Mouse (Mus musculus): ENCODE results near the gene Ptprb. TPM values are rescaled to one million over a fixed set of nuclear protein-coding genes. Genes with fewer than 3 reads are reported as not detected.
A peak's percentile ranks its signal among the peaks of the same experiment; 100 is the strongest.

Gene Ptprb
- polyA plus RNA-seq, 1 experiment from 2014 or later: 1.8 TPM

GRCm38 (mm10) chr10:116364759-116365158, 89.4 kb downstream of the Ptprb start:
- Histone ChIP-seq H3K36me3 (ENCODE audit: control insufficient read depth, insufficient read depth, low read length) (no peaks in the 10 kb centered on the region), H3K9me3 (ENCODE audit: control insufficient read depth, low read length) (no peaks in the 10 kb centered on the region), H3K27me3 (ENCODE audit: control insufficient read depth, insufficient read depth, low read length) (no peaks in the 10 kb centered on the region), H3K27ac (replicated peaks; ENCODE audit: low read depth, low read length) (no peak overlapping the region), H3K4me2 (ENCODE audit: low read depth, severe bottlenecking) (no peak overlapping the region), H3K9ac (ENCODE audit: low read length) (no peak overlapping the region), H3K4me1 (ENCODE audit: control insufficient read depth, insufficient read depth, low read length) (no peaks in the 10 kb centered on the region), H3K4me3 (ENCODE audit: low read depth, low read length) (no peak overlapping the region)
- ATAC-seq (ENCODE audit: insufficient number of reproducible peaks, low FRiP score, low TSS enrichment, low read depth) (no peak), DNase-seq (ENCODE audit: low spot score) (no peak)
- 23% methylated on average over 7 of the region's 7 CpGs for WGBS

- no peaks in the 10 kb centered on the region; the same call in 1 of the 2 replicates for H3K9me3 ChIP-seq (ENCODE audit: control insufficient read depth, low read length)
- no peak overlapping the region for H3K9ac ChIP-seq (ENCODE audit: low read length)
- no peak overlapping the region for H3K4me2 ChIP-seq (ENCODE audit: low read depth, severe bottlenecking)
- no peak overlapping the region for H3K4me3 ChIP-seq (ENCODE audit: low read depth, low read length)
- H3K27ac ChIP-seq (replicated peaks; ENCODE audit: low read depth, low read length): peak overlapping the region; percentile 53; the same call in 1 of the 2 replicates
- no peaks in the 10 kb centered on the region for H3K36me3 ChIP-seq (ENCODE audit: control insufficient read depth, insufficient read depth, low read length)
- peak; percentile 60; the same call in 1 of the 2 replicates for ATAC-seq (ENCODE audit: insufficient number of reproducible peaks, low FRiP score, low TSS enrichment, low read depth)
- peak; percentile 66 for DNase-seq (ENCODE audit: low spot score)
- no peaks in the 10 kb centered on the region for H3K4me1 ChIP-seq (ENCODE audit: control insufficient read depth, insufficient read depth, low read length)
- WGBS: 31% methylated on average over 6 of the region's 6 CpGs
- no peaks in the 10 kb centered on the region for H3K27me3 ChIP-seq (ENCODE audit: control insufficient read depth, insufficient read depth, low read length)
Measured at GRCm38 (mm10) chr10:116370991-116371725, 95.8 kb downstream of the Ptprb start.

GRCm38 (mm10) chr10:116374111-116374510, 98.8 kb downstream of the Ptprb start:
- DNase-seq (ENCODE audit: low spot score) (no peak), ATAC-seq (ENCODE audit: insufficient number of reproducible peaks, low FRiP score, low TSS enrichment, low read depth) (no peak)
- Histone ChIP-seq H3K27me3 (ENCODE audit: control insufficient read depth, insufficient read depth, low read length) (no peaks in the 10 kb centered on the region), H3K9me3 (ENCODE audit: control insufficient read depth, low read length) (no peaks in the 10 kb centered on the region; the same call in 1 of the 2 replicates), H3K4me3 (ENCODE audit: low read depth, low read length) (no peak overlapping the region), H3K4me2 (ENCODE audit: low read depth, severe bottlenecking) (no peak overlapping the region), H3K36me3 (ENCODE audit: control insufficient read depth, insufficient read depth, low read length) (no peaks in the 10 kb centered on the region), H3K9ac (ENCODE audit: low read length) (no peak overlapping the region), H3K27ac (replicated peaks; ENCODE audit: low read depth, low read length) (no peak overlapping the region), H3K4me1 (ENCODE audit: control insufficient read depth, insufficient read depth, low read length) (no peaks in the 10 kb centered on the region)
- whole genome bisulfite sequencing: 94% methylated on average over 6 of the region's 6 CpGs

- no peak for ATAC-seq (ENCODE audit: insufficient number of reproducible peaks, low FRiP score, low TSS enrichment, low read depth)
- WGBS: 78% methylated on average over 4 of the region's 4 CpGs
- no peaks in the 10 kb centered on the region for H3K27me3 ChIP-seq (ENCODE audit: control insufficient read depth, insufficient read depth, low read length)
- no peaks in the 10 kb centered on the region for H3K36me3 ChIP-seq (ENCODE audit: control insufficient read depth, insufficient read depth, low read length)
- no peak overlapping the region for H3K4me3 ChIP-seq (ENCODE audit: low read depth, low read length)
- no peaks in the 10 kb centered on the region for H3K9me3 ChIP-seq (ENCODE audit: control insufficient read depth, low read length)
- no peak overlapping the region for H3K9ac ChIP-seq (ENCODE audit: low read length)
- H3K4me1 ChIP-seq (ENCODE audit: control insufficient read depth, insufficient read depth, low read length): no peaks in the 10 kb centered on the region
- no peak for DNase-seq (ENCODE audit: low spot score)
- no peak overlapping the region for H3K4me2 ChIP-seq (ENCODE audit: low read depth, severe bottlenecking)
- H3K27ac ChIP-seq (replicated peaks; ENCODE audit: low read depth, low read length): no peak overlapping the region
Measured at GRCm38 (mm10) chr10:116376853-116377252, 101.5 kb downstream of the Ptprb start.

DNA sequence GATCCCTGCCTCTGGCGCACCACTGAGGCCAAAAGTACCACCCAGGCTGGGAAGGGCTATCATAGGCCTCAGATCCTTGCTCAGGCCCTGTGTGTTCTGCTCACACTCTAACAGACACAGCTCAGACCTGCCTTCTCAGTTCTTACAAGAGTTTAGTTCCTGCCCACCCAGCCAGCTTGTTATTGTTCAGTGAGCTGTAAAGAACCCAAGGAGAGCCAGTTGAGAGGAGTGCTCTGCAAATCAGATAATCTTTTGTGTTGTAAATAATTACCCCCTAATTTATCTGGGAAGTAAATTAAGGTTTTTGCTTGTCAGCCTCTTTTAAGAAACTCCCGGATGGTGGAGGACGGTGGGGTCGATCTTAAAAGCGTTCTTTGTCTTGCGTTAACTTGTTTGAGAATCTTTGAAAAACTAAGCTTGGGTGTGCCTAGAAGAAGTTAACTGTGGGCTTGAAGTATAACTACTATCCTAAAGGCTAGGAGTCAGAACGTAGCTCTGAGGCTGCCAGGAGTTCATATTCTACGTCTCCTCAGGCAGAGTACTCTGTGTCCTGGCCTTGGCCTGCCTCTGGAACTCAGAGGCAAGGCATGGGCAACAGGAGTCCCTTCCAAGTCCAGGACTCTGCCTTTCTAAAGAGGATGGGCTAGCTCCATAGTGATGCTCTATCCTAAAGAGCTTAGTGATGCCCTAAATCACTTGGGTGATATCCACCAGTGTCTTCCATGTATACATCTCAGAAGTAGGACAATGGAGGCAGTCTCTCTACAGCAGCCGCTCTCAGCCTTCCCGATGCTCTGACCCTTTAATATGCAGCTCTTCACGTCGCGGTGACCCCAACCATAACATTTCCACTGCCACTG, 107.7 kb downstream of the Ptprb start:
- H3K9me3 ChIP-seq (ENCODE audit: control insufficient read depth, low read length): no peaks in the 10 kb centered on the region
- no peaks in the 10 kb centered on the region for H3K36me3 ChIP-seq (ENCODE audit: control insufficient read depth, insufficient read depth, low read length)
- ATAC-seq (ENCODE audit: insufficient number of reproducible peaks, low FRiP score, low TSS enrichment, low read depth): no peak
- H3K4me3 ChIP-seq (ENCODE audit: low read depth, low read length): no peak overlapping the region
- H3K27ac ChIP-seq (replicated peaks; ENCODE audit: low read depth, low read length): no peak overlapping the region
- H3K27me3 ChIP-seq (ENCODE audit: control insufficient read depth, insufficient read depth, low read length): no peaks in the 10 kb centered on the region
- H3K4me1 ChIP-seq (ENCODE audit: control insufficient read depth, insufficient read depth, low read length): no peaks in the 10 kb centered on the region; the same call in 1 of the 2 replicates
- H3K9ac ChIP-seq (ENCODE audit: low read length): no peak overlapping the region
- DNase-seq (ENCODE audit: low spot score): no peak
- no peak overlapping the region for H3K4me2 ChIP-seq (ENCODE audit: low read depth, severe bottlenecking)
- 75% methylated on average over 13 of the region's 13 CpGs for WGBS

GRCm38 (mm10) chr10:116384401-116384800, 109.1 kb downstream of the Ptprb start:
- no peaks in the 10 kb centered on the region for H3K36me3 ChIP-seq (ENCODE audit: control insufficient read depth, insufficient read depth, low read length)
- 83% methylated on average over 4 of the region's 4 CpGs for WGBS
- no peak overlapping the region for H3K9ac ChIP-seq (ENCODE audit: low read length)
- no peaks in the 10 kb centered on the region for H3K27me3 ChIP-seq (ENCODE audit: control insufficient read depth, insufficient read depth, low read length)
- H3K4me1 ChIP-seq (ENCODE audit: control insufficient read depth, insufficient read depth, low read length): no peaks in the 10 kb centered on the region; the same call in 1 of the 2 replicates
- no peak overlapping the region for H3K27ac ChIP-seq (replicated peaks; ENCODE audit: low read depth, low read length)
- H3K4me3 ChIP-seq (ENCODE audit: low read depth, low read length): no peak overlapping the region
- no peak for ATAC-seq (ENCODE audit: insufficient number of reproducible peaks, low FRiP score, low TSS enrichment, low read depth)
- H3K4me2 ChIP-seq (ENCODE audit: low read depth, severe bottlenecking): no peak overlapping the region
- no peak for DNase-seq (ENCODE audit: low spot score)
- no peaks in the 10 kb centered on the region for H3K9me3 ChIP-seq (ENCODE audit: control insufficient read depth, low read length)

DNA sequence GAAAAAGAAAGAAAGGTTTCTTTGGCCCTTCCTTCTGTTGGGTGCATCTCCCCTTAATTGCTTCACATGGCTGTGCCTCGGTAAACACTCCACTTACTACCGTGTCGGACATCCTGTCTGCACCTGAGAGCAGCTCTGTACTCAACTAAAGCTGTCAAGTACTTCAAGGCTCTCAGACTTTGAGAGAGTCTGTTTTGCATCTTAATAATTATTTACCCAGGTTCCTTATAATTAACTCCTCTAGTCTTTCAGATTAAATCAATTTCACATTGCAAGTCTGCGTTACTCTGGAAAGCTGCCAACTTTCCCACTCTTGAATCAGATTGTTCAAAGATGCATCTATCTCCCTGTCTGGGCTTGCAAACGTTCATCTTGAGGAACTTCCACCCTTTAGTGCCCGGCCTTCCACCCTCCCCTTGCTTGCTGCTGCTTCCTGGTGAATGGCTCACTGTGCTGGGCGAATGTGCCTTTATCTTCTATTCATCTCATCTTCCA, 111.1 kb downstream of the Ptprb start:
- no peak for DNase-seq (ENCODE audit: low spot score)
- Histone ChIP-seq H3K27ac (replicated peaks; ENCODE audit: low read depth, low read length) (no peak overlapping the region), H3K9ac (ENCODE audit: low read length) (no peak overlapping the region), H3K27me3 (ENCODE audit: control insufficient read depth, insufficient read depth, low read length) (no peaks in the 10 kb centered on the region), H3K4me1 (ENCODE audit: control insufficient read depth, insufficient read depth, low read length) (no peaks in the 10 kb centered on the region; the same call in 1 of the 2 replicates), H3K4me2 (ENCODE audit: low read depth, severe bottlenecking) (no peak overlapping the region), H3K4me3 (ENCODE audit: low read depth, low read length) (no peak overlapping the region), H3K36me3 (ENCODE audit: control insufficient read depth, insufficient read depth, low read length) (no peaks in the 10 kb centered on the region), H3K9me3 (ENCODE audit: control insufficient read depth, low read length) (no peaks in the 10 kb centered on the region)
- ATAC-seq (ENCODE audit: insufficient number of reproducible peaks, low FRiP score, low TSS enrichment, low read depth): no peak
- 43% methylated on average over 7 of the region's 7 CpGs for WGBS

DNA sequence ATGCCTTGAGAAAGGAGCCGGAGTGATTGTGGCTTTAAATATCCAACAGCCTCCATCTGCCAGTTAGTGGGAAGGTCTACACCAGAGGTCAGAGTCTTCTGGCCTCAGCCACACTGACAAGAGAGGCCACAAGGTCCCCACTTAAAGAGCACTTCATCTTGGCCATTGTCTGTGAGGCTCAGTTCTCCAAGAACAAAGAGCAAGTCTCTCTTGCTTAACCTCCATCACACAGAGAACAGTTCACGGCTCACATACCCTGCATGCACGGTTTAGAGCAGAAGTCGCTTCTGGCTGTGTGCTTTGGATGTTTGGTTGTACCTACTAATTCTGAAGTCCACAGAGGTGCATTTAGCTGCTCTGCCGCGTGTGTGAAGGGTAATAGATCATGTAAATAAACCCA, 113.5 kb downstream of the Ptprb start:
- H3K9me3 ChIP-seq (ENCODE audit: control insufficient read depth, low read length): no peaks in the 10 kb centered on the region
- no peak overlapping the region for H3K4me2 ChIP-seq (ENCODE audit: low read depth, severe bottlenecking)
- WGBS: 81% methylated on average over 6 of the region's 6 CpGs
- H3K4me1 ChIP-seq (ENCODE audit: control insufficient read depth, insufficient read depth, low read length): no peaks in the 10 kb centered on the region; the same call in 1 of the 2 replicates
- no peaks in the 10 kb centered on the region for H3K36me3 ChIP-seq (ENCODE audit: control insufficient read depth, insufficient read depth, low read length)
- H3K4me3 ChIP-seq (ENCODE audit: low read depth, low read length): no peak overlapping the region
- ATAC-seq (ENCODE audit: insufficient number of reproducible peaks, low FRiP score, low TSS enrichment, low read depth) (no peak), DNase-seq (ENCODE audit: low spot score) (no peak)
- H3K9ac ChIP-seq (ENCODE audit: low read length): no peak overlapping the region
- H3K27ac ChIP-seq (replicated peaks; ENCODE audit: low read depth, low read length): no peak overlapping the region
- H3K27me3 ChIP-seq (ENCODE audit: control insufficient read depth, insufficient read depth, low read length): no peaks in the 10 kb centered on the region
